Mouse (Mus musculus) layer of hippocampus, postnatal 10 days (tissue): ENCODE data around the gene Mia3. TPM values are rescaled to one million over a fixed set of nuclear protein-coding genes. Genes with fewer than 3 reads are reported as not detected.
A peak's percentile ranks its signal among the peaks of the same experiment; 100 is the strongest.
"Not testable (repeated sequence)": the region's sequence is repeated elsewhere in the genome, so short reads cannot be mapped to it uniquely, and the experiment has no call there.

Source experiments
- DNase-seq, 2 experiments: peaks; one replicate each; pipeline ENCODE4 v3.0.0; 2021; ENCODE audit warnings: low spot score in 2 of 2
- long read RNA-seq: library from polyadenylated mRNA; stranded (forward); transcript quantifications from one replicate; pipeline ENCODE4 v2.0.0, GENCODE M21; 2023
- total RNA-seq, 2 experiments: library from RNA; stranded (reverse); gene quantifications; 2 replicates each; pipeline ENCODE4 v1.2.3; 2021

Gene Mia3
- 100 to 1,000 TPM; 254 to 258 TPM for total RNA-seq
- long read RNA-seq, partial matches to known transcripts = 4 of 7 reads
- long read RNA-seq, other reads (novel, unspliced or antisense) = 2 of 7 reads

- DNase-seq = peak; percentile 96 to 97
Observed at GRCm38 (mm10) chr1:183369427-183370014, at the start of gene Mia3. Gene Mia3 (minus strand): TSS chr1:183369553.

GRCm38 (mm10) chr1:183417873-183418272 lies 48.5 kb upstream of the Mia3 start, which contains the start of gene Hhipl2:
Gene Hhipl2 (plus strand): TSS chr1:183418215.
- DNase-seq = no peak

DNA sequence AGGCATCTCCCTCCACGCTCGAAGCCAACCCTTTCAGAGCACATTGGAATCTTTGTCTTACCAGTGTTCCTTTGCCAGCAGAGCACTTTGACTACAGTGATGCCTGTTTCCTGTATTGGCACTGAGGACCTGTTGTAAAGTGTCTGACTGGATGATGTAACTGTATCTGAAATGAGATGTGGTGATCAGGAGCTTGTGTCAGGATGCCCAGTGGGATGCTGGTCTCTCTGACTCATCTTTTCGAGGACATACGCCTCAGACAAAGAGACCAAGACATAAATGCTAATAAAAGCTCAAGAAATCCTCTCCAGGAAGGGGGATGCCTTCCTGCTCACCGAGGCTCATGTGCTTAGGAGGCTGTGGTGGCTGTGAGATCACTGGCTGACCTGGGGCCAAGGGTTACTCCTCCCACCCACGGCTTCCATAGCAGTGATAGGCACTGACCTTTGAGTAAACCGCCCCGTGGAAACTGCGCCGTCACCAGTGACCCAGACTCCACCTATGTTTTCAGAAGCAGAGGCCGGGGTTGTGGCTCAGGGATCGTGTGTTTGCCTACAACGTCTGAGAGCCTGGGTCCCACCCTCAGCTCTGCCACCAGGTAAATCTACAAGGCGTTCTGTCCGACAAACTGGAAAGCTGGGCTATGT lies 44.9 kb upstream of the Mia3 start:
- DNase-seq = no peak

DNA sequence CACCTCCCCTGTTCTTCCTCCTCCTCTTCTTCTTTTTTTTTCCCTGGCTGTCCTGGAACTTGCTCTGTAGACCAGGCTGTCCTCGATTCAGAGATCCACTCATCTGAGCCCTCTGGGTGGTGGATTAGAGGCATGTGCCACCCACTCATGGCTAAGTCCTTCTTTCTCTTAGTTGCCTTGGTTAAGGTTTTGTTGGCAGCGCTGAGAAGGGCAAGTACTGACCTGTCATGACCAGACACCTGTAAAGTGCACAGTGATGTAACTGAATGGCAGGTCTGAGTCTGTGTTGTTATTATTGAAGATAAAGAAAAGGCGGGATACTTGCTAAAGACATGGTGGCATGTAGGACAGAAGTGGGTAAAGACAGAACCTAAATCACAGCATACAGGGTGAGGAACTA lies 34.0 kb upstream of the Mia3 start:
- no peak for DNase-seq

DNA sequence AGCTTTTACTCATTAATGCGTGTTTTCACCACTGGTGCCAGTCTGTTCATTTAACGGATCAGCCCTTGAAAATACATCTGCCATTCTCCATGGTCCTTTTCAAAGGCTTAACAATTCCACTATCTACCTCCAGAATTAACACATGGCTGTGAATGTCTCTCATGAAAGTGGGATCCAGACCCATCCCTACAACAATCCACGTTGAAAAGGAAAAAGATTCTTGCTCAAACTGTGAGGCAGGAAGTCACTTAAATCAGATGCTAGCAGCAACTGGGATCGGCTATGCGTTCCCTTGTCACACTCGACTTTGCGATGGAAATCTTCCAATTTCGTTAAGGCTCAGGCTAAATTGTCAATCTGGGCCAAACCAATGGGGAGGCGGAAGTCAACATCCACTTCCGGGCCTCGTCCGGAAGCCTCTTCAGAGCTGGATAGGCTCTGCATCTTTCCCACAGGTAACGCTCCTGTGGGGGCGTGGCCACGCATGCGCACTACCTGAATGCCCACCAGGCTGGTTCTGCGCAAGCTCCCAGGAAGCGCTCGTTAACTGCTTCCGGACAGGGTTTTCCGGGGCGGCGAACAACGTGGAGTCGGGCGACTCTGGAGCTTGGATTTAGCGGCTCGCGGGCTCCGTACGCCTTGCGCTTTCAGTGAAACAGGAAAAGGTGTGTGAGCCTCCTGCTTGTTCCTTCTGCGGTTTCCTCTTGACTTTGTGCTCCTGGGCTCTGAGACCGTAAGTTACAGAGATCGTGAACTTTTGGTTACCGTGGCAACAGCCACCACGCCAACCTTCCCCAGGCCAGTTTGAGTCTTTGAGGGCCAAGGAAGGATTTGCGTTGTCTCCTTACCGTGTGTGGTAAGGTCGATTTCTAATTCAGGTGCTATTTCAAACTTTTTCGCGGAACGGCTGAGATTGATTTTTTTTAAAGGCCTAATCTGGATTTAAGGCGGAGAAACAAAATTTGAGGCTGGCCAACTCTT lies 19.4 kb upstream of the Mia3 start, which contains the start of gene Taf1a:
TSS of gene Taf1a (plus strand) at position 556 of the 981 bp plus-strand sequence.
- DNase-seq = peak; percentile 86 to 94

- DNase-seq = not testable (repeated sequence)
Observed at GRCm38 (mm10) chr1:183387421-183387820, 18.1 kb upstream of the Mia3 start.

DNA sequence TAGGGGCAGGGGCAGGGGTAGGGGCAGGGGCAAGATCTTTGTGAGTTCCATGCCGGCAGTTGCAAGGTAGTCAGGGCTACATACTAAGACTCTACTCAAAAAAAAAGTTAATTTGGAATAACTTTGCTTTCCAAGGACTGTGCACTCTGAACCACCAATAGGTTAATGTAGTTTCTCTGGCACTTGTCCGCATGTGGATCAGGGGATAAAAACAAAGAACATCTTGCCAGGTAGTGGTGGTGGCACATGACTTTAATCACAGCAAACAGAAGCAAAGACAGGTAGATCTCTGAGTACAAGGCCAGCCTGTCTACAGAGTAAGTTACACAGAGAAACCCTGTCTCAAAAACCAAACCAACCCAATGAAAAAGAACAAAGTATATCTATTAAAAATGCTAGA lies 13.3 kb upstream of the Mia3 start:
- no peak for DNase-seq

- DNase-seq = no peak
Observed at GRCm38 (mm10) chr1:183381816-183382215, 12.5 kb upstream of the Mia3 start.

- not testable (repeated sequence) for DNase-seq
Observed at GRCm38 (mm10) chr1:183379376-183379775, 10.0 kb upstream of the Mia3 start.

DNA sequence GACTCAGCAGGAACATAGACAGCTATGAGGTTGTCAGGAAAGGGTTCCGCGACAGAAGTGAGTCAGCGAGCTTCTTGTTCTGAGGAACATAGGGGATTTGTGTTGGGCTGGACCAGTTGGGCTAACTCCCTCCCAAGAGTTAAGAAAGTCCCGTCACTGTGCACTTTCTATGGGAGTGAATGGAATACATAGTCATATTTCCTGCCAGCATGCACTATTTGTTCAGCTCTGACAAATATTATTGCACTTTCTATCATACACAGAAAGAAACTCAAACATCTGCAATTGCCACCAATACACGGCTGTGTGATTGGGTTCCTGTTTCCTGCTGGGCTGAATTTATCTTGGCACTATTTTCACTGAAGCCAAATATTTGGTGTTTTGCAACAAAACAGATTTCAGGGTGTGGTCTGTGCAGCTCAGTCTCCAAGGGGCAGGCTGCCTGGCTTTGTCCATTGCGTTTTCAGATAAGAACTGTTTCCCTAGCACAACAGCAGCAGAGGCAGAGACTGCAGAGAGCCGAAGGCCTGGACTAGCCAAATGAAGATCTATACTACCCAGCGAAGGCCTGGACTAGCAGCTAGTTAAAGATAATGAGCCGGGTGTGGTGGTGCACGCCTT lies 9.1 kb upstream of the Mia3 start:
- DNase-seq = no peak

DNA sequence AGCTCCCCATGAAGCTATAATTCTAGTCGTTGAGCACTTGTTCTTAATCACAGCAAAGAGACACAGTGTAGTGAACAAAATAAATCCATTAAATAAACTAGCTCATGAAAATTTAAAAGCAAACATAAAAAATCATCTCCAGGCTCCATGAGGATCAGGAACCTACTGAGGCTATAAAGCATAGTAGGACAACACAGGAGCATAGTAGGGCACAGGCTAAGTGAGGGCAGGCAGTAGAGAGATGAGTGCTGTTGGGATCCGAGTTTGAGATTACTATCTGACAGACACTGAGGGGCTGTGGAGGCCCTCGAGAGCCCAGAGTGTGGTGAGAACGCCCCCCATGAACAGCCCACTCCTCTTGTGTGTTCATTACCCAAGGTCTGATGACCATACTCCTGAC lies 7.7 kb upstream of the Mia3 start:
- no peak for DNase-seq

GRCm38 (mm10) chr1:183374728-183375127 lies 5.4 kb upstream of the Mia3 start:
- no peak for DNase-seq

DNA sequence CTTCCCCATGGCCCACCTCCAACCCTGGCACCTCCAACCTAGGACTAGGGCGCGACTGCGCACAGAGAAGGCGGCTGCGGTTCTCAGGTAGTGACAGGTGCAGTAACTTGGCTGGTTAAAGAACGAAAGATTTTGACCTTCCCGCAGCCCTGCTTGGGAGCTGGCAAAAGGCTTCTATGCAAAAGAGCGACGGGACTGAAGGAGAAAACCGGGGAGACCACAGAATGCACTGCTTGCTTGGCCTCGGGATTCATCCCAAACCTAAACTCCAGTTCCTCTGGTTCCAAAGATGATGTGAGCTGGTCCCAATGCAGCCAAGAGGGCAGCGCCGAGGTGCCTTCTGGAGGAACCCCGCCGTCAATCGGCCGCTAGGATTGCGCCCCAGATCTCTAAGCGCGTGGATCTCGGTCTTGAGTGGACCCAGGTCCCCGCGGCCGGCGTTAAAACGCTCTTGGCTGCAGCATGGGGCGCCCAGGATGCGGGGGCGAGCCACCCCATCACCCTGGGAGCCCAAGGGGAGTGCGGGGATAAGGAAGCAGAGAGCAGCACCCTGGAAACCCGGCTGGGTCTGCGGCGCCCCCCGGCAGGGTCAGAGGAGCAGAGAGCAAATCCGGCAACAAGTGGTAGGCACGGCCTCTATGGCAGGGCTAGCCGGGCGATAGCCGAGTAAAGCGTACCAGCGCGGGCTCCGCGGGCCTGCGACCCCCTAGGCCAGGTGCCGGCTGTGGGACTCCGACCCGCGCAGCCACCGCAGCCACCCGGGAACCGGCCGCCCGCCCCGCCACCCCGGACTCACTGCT lies 552 bp downstream of the Mia3 start:
- DNase-seq = peak in 1 of 2 experiments; percentile 41

DNA sequence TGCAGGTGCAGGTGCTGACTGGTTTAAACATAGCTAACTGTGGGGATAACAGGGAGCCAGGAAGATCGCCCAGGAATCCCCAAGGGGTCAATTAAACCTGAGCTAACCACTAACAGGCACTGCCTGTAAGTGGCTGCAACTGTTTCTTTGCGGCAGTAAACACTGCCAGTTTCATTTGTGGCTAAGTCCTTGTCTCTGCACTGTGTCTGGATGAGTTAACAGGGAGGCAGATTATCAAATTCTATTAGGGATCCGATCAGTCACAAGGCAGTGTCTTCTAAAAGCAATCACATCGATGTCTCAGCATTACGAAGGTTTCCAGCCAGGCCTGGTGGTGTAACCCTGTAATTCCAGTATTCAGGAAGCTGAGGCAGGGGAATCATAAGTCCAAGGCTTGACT lies 3.0 kb downstream of the Mia3 start:
- no peak for DNase-seq

DNA sequence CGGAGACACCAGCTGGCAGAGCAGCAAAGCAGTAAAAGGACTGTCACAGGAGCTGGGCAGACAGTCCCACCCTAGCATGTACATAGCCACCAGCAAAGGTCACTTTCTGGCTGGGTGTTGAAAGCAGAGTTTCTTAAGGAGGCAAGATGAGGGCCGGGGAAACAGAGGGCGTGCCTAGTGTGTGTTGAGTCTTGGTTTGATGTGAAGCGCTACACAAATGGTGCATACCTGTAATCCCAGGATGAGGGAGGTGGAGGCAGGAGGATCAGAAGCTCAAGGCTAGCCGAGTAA lies 5.8 kb downstream of the Mia3 start:
- no peak for DNase-seq

DNA sequence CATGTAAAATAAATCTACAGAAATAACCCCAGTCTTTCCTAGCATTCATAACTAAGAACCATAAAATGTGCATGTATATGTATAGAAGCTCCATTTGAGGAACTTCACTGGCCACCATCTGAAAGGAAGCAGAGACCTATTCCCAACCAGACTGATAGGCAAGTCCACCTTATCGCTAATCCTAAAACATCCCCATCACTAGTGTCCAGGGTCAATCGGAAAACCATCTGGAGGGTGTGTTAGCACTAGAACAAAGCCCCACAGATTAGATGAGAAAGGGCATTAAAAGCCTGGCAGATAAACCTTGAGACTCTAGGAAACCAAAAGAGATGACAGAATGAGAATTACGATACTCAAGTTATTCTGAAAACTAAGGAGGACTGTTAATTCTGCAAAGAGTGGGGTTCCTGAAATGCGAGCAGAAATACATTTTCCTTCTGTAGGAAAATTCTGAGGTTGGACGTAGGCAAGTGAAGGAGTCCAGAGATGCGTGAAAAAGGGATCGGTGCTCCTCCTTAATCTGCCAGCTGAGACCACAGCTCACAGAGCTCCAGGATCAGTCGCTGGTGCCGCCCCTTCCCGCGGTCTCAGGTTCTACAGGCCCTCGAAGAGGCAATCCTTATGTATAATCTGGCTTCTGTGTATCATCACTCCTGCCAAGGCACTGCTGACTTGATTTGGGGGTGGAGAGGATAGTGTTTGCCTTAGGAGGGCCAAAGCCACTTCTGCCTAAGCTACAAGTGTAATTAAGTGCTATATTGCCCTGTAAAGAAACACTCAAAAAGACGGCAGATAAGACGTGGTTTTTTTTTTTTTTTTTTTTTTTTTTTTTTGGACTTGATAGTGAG lies 6.4 kb downstream of the Mia3 start:
- no peak for DNase-seq

DNA sequence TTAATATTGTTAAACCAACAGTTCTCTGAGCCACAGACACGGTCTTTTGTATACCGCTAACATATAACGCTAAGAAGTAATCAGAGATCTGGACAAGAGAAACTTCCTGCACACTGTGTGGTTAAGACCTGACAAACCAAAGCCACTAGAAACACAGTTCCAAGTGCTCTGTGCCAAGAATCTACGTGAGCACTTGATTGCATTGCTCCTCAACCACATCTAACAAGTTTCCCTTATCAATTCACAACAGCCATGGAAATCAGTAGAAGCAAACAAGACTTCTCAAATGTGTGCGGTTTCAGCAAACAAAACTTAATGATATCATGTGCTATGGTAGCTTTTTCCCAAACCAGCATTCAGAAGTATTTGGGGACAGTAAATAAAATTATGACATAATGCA lies 7.1 kb downstream of the Mia3 start:
- no peak for DNase-seq

DNA sequence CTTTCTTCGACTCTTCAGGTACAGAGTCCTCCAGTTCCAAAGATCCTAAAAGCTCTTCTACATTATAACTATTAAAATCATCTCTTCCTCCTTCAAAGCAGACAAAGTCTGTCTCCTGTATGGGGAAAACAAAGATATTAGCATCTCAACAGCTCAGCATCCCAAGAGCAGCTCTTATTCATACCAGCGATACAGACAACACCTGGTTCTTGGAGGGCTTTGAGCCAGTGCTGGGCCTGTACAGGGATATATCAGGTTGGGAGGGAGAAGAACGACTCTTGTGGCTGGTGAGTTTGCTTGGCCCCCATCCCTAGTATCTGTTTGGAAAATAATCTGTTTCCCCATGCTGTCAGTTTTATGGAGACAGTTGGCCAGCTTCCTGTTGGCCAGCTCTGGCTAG lies 10.5 kb downstream of the Mia3 start:
- DNase-seq = no peak

DNA sequence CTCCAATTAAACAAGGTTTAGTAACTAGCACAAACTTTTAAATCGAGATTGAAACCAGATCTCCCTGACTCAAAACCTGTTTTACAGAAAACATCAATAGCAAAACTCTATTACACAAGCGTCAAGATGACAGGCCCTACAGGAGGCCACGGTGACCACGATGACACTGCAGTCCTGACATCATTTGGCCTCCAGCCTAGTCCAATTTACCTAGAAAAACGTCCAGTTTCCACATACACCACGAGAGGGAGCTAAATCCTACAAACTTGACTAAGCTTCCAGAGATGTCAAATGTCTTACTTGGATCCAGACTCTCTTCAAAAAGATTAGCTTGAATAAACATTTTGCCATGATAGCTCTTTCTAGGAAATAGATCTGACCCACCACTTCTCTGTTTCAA lies 19.5 kb downstream of the Mia3 start:
- peak; percentile 40 to 60 for DNase-seq

- no peak for DNase-seq
Observed at GRCm38 (mm10) chr1:183345817-183346195, 23.5 kb downstream of the Mia3 start.
